Mouse (Mus musculus): ENCODE measurements around the gene Pomgnt2.

GRCm38 (mm10) chr9:122036496-122037054 lies 39.7 kb upstream of the Pomgnt2 start:
- TF ChIP-seq CTCF (IDR thresholded peaks at IDR 0.05; ENCODE audit: borderline replicate concordance, insufficient read depth, low read length) (no peak), POLR2A (IDR thresholded peaks at IDR 0.05; ENCODE audit: low read depth, low read length) (no peak)
